Mouse (Mus musculus): ENCODE data around the gene Pdha1. TPM values are rescaled to one million over a fixed set of nuclear protein-coding genes. Genes with fewer than 3 reads are reported as not detected.

The Pdha1 gene
- total RNA-seq, 2 experiments from 2014 or later, result 126 to 166 TPM

Other genes with a start within 250 kb of the Pdha1 start
- 0.11 and 0.15 TPM in 2 replicates for gene Map3k15, start 150.0 kb downstream of the Pdha1 start, total RNA-seq (2014; fragmentation: Nextera tagmentation)
- gene Map3k15, start 150.0 kb downstream of the Pdha1 start, total RNA-seq (2017), result 0.08 and 0.33 TPM in 2 replicates